Mouse (Mus musculus) CH12.LX (cell line): ENCODE measurements at regions not wholly inside any gene's neighbourhood (a gene's known extent, or its start where the extent isn't known, plus 50 kb on each side); places are given as distances from the start of the nearest gene placed in this dataset.

Source experiments
- DNase-seq: peaks from one replicate; pipeline ENCODE4 v3.0.0-alpha.2; 2013; ENCODE audit errors: extremely low read depth
- H3K27ac ChIP-seq: 2 replicates; pipeline ENCODE4 v1.5.1; 2012; ENCODE audit warnings: low read depth, mild to moderate bottlenecking, control low read depth, moderate library complexity; ENCODE audit not compliant: insufficient read depth
- H3K27me3 ChIP-seq: replicated peaks from 2 replicates; pipeline ENCODE3; 2012; ENCODE audit warnings: inconsistent platforms
- H3K36me3 ChIP-seq, 2 experiments: replicated peaks in 1 of 2; 2 replicates each; pipeline versions ENCODE3 to v1.6.1; 2012; ENCODE audit warnings: inconsistent platforms in 1 of 2, low read length in 1 of 2, mild to moderate bottlenecking in 1 of 2, mixed read lengths in 1 of 2, moderate library complexity in 1 of 2; ENCODE audit not compliant: control insufficient read depth in 1 of 2, insufficient read depth in 1 of 2
- H3K4me1 ChIP-seq, 2 experiments: 2 replicates each; pipeline ENCODE4 v1.6.1; 2012; ENCODE audit warnings: inconsistent platforms in 1 of 2, moderate library complexity in 1 of 2; ENCODE audit not compliant: insufficient read depth in 2 of 2, control insufficient read depth in 1 of 2
- H3K4me2 ChIP-seq: 2 replicates; pipeline ENCODE4 v1.6.1; 2012; ENCODE audit warnings: low read depth, mild to moderate bottlenecking, control low read depth; ENCODE audit not compliant: poor library complexity, insufficient read depth, severe bottlenecking
- H3K4me3 ChIP-seq, 3 experiments: fragments of 150-350 bp in 1 of 3; sonication (generic) in 1 of 3; replicated peaks in 1 of 3; 2 replicates each; pipeline versions ENCODE3 to v1.5.1; 2011 to 2012; ENCODE audit warnings: low read depth in 2 of 3, low read length in 2 of 3, mild to moderate bottlenecking in 2 of 3, moderate library complexity in 2 of 3, control low read depth in 1 of 3, improper control_type of control experiment in 1 of 3, inconsistent platforms in 1 of 3, mixed read lengths in 1 of 3; ENCODE audit not compliant: poor library complexity in 1 of 3
- H3K79me2 ChIP-seq: replicated peaks from 2 replicates; pipeline ENCODE4 v1.6.1; 2012; ENCODE audit warnings: mild to moderate bottlenecking, moderate library complexity; ENCODE audit not compliant: control insufficient read depth, poor library complexity, insufficient read depth, severe bottlenecking; ENCODE audit errors: extremely low read depth
- H3K9ac ChIP-seq: 2 replicates; pipeline ENCODE4 v1.6.1; 2012; ENCODE audit warnings: low read depth, mild to moderate bottlenecking, control low read depth, moderate library complexity; ENCODE audit not compliant: insufficient read depth
- H3K9me3 ChIP-seq: replicated peaks from 2 replicates; pipeline ENCODE3; 2012; ENCODE audit warnings: low read length, inconsistent platforms, mixed read lengths
- CHD1 ChIP-seq: IDR thresholded peaks from 2 replicates; pipeline ENCODE4 v1.6.1; 2012; ENCODE audit warnings: low read depth, low read length, improper control_type of control experiment, inconsistent platforms
- CHD2 ChIP-seq: IDR thresholded peaks from 2 replicates; pipeline ENCODE4 v1.6.1; 2011; ENCODE audit warnings: low read length, improper control_type of control experiment
- ELF1 ChIP-seq: IDR thresholded peaks from 2 replicates; pipeline ENCODE4 v1.6.1; 2014; ENCODE audit warnings: low read depth, mild to moderate bottlenecking, inconsistent platforms, low read length, improper control_type of control experiment
- EP300 ChIP-seq: IDR thresholded peaks from 2 replicates; pipeline ENCODE4 v1.6.1; 2011; ENCODE audit warnings: low read length, improper control_type of control experiment
- ETS1 ChIP-seq: conservative IDR thresholded peaks from 2 replicates; pipeline ENCODE4 v1.6.1; 2012; ENCODE audit warnings: low read depth, mild to moderate bottlenecking, inconsistent platforms, low read length, improper control_type of control experiment, moderate library complexity
- GABPA ChIP-seq: IDR thresholded peaks from 2 replicates; pipeline ENCODE4 v1.6.1; 2012; ENCODE audit warnings: low read depth, low read length, improper control_type of control experiment, inconsistent platforms; ENCODE audit not compliant: insufficient replicate concordance
- HCFC1 ChIP-seq: IDR thresholded peaks from 2 replicates; pipeline ENCODE4 v1.6.1; 2012; ENCODE audit warnings: low read depth, mild to moderate bottlenecking, inconsistent platforms, low read length, improper control_type of control experiment
- IRF4 ChIP-seq: IDR thresholded peaks from 2 replicates; pipeline ENCODE4 v1.6.1; 2014; ENCODE audit warnings: low read depth, mild to moderate bottlenecking, inconsistent platforms, low read length, improper control_type of control experiment
- JUN ChIP-seq: IDR thresholded peaks from 2 replicates; pipeline ENCODE4 v1.6.1; 2011; ENCODE audit warnings: low read depth, mild to moderate bottlenecking, low read length, improper control_type of control experiment, moderate library complexity; ENCODE audit not compliant: insufficient read depth
- JUND ChIP-seq: conservative IDR thresholded peaks from 2 replicates; pipeline ENCODE4 v1.6.1; 2011; ENCODE audit warnings: low read depth, low read length, improper control_type of control experiment
- KAT2A ChIP-seq: IDR thresholded peaks from 2 replicates; pipeline ENCODE4 v1.6.1; 2012; ENCODE audit warnings: low read length, improper control_type of control experiment, inconsistent platforms; ENCODE audit not compliant: insufficient replicate concordance
- MAX ChIP-seq: IDR thresholded peaks from 2 replicates; pipeline ENCODE4 v1.6.1; 2011; ENCODE audit warnings: low read length, improper control_type of control experiment
- MAZ ChIP-seq: IDR thresholded peaks from 2 replicates; pipeline ENCODE4 v1.6.1; 2012; ENCODE audit warnings: low read depth, mild to moderate bottlenecking, inconsistent platforms, low read length, improper control_type of control experiment, moderate library complexity
- MEF2A ChIP-seq: IDR thresholded peaks from 2 replicates; pipeline ENCODE4 v1.6.1; 2014; ENCODE audit warnings: low read depth, mild to moderate bottlenecking, inconsistent platforms, low read length, improper control_type of control experiment, borderline replicate concordance
- PAX5 ChIP-seq: IDR thresholded peaks from 2 replicates; pipeline ENCODE4 v1.6.1; 2012; ENCODE audit warnings: low read length, inconsistent platforms, mixed read lengths
- POLR2A ChIP-seq: IDR thresholded peaks from 2 replicates; pipeline ENCODE4 v1.6.1; 2011; ENCODE audit warnings: low read depth, mild to moderate bottlenecking, improper control_type of control experiment, low read length
- POLR2AphosphoS2 ChIP-seq: IDR thresholded peaks from 2 replicates; pipeline ENCODE4 v1.6.1; 2011; ENCODE audit warnings: low read depth, low read length, improper control_type of control experiment
- SMC3 ChIP-seq: IDR thresholded peaks from 2 replicates; pipeline ENCODE4 v1.6.1; 2011; ENCODE audit warnings: low read depth, low read length, improper control_type of control experiment
- TBP ChIP-seq: conservative IDR thresholded peaks from 2 replicates; pipeline ENCODE4 v1.6.1; 2011; ENCODE audit warnings: low read depth, low read length, improper control_type of control experiment
- UBTF ChIP-seq: IDR thresholded peaks from 2 replicates; pipeline ENCODE4 v1.6.1; 2012; ENCODE audit warnings: low read depth, mild to moderate bottlenecking, inconsistent platforms, low read length, improper control_type of control experiment, moderate library complexity
- USF1 ChIP-seq: IDR thresholded peaks from 2 replicates; pipeline ENCODE4 v1.6.1; 2014; ENCODE audit warnings: low read depth, mild to moderate bottlenecking, inconsistent platforms, low read length, improper control_type of control experiment
- USF2 ChIP-seq: conservative IDR thresholded peaks from 2 replicates; pipeline ENCODE4 v1.6.1; 2011; ENCODE audit warnings: low read depth, low read length, improper control_type of control experiment
- ZKSCAN1 ChIP-seq: IDR thresholded peaks from 2 replicates; pipeline ENCODE4 v1.6.1; 2012; ENCODE audit warnings: low read depth, inconsistent platforms, low read length, improper control_type of control experiment, borderline replicate concordance
- ZMIZ1 ChIP-seq: IDR thresholded peaks from 2 replicates; pipeline ENCODE4 v1.6.1; 2012; ENCODE audit warnings: low read depth, mild to moderate bottlenecking, inconsistent platforms, low read length, improper control_type of control experiment
- ZNF384 ChIP-seq: IDR thresholded peaks from 2 replicates; pipeline ENCODE4 v1.6.1; 2012; ENCODE audit warnings: low read depth, low read length, improper control_type of control experiment, inconsistent platforms
- dilution Hi-C: fragments of 300-500 bp; cut with MboI; formaldehyde crosslinking; loops from 2 replicates; pipeline ENCODE4 v1.14.3; 2020; ENCODE audit warnings: low sequenced_read_pairs; ENCODE audit not compliant: extremely low pct_unique_long_range_greater_than_20kb, extremely low pct_ligation_motif_present
- in situ Hi-C: fragments of 300-500 bp; cut with MboI; formaldehyde crosslinking; loops from 3 replicates; pipeline ENCODE4 v1.14.3; 2019; ENCODE audit warnings: low sequenced_read_pairs, low pct_ligation_motif_present, low pct_unique_long_range_greater_than_20kb, mixed read lengths

GRCm38 (mm10) chr13:53854196-53854595, 201.3 kb downstream of the Drd1 start:
- dilution Hi-C loops, result no loop called here
- no peaks in the 10 kb centered on the region for H3K36me3 ChIP-seq
- no peak overlapping the region for H3K27ac ChIP-seq
- no peaks in the 10 kb centered on the region for H3K79me2 ChIP-seq
- H3K9me3 ChIP-seq, result no peaks in the 10 kb centered on the region
- TF ChIP-seq SMC3 (no peak), UBTF (no peak), ETS1 (no peak), ELF1 (no peak), JUN (no peak), TBP (no peak), EP300 (no peak), CHD2 (no peak), MAX (no peak), ZMIZ1 (no peak)
- TF ChIP-seq, all 38 proteins: peak for 0
- in situ Hi-C loops, result no loop called here
- Histone ChIP-seq H3K4me2 (no peak overlapping the region), H3K4me1 (no peaks in the 10 kb centered on the region), H3K4me3 (no peak overlapping the region), H3K9ac (no peak overlapping the region), H3K27me3 (peaks cover 85% of the 10 kb centered on the region)
- no peak for DNase-seq

- H3K4me2 ChIP-seq, result no peak overlapping the region
- no peaks in the 10 kb centered on the region for H3K79me2 ChIP-seq
- dilution Hi-C loops, result no loop called here
Observed at GRCm38 (mm10) chr13:53850146-53850545, 205.4 kb downstream of the Drd1 start.

More at GRCm38 (mm10) chr13:53850146-53850545, 205.4 kb downstream of the Drd1 start:
- TF ChIP-seq EP300 (no peak), ZNF384 (no peak), JUND (no peak), USF2 (no peak), PAX5 (no peak), GABPA (no peak), MAZ (no peak), HCFC1 (no peak), ZMIZ1 (no peak), IRF4 (no peak), USF1 (no peak), ZKSCAN1 (no peak), CHD1 (no peak), POLR2AphosphoS2 (no peak), KAT2A (no peak), ELF1 (no peak), MEF2A (no peak), UBTF (no peak), ETS1 (no peak), POLR2A (no peak)
- H3K27ac ChIP-seq, result no peak overlapping the region
- in situ Hi-C loops, result no loop called here
- H3K4me3 ChIP-seq, result no peak overlapping the region
- DNase-seq, result no peak
- H3K4me1 ChIP-seq, result no peaks in the 10 kb centered on the region
- H3K36me3 ChIP-seq, result no peaks in the 10 kb centered on the region
- H3K9me3 ChIP-seq, result no peaks in the 10 kb centered on the region
- H3K9ac ChIP-seq, result no peak overlapping the region
- peaks cover 79% of the 10 kb centered on the region for H3K27me3 ChIP-seq
